Mouse (Mus musculus) small intestine, adult 2 months (tissue): ENCODE data around the gene Exoc6. TPM values are rescaled to one million over a fixed set of nuclear protein-coding genes. Genes with fewer than 3 reads are reported as not detected.

ENCODE experiments used
- H3K27ac ChIP-seq: fragments of 200-500 bp; 2 replicates; pipeline ENCODE4 v1.5.1; 2012; ENCODE audit warnings: low read depth, low read length, control low read depth, inconsistent platforms; ENCODE audit not compliant: insufficient read depth
- H3K27me3 ChIP-seq: fragments of 200-500 bp; 2 replicates; pipeline ENCODE4 v1.6.1; 2012; ENCODE audit warnings: mild to moderate bottlenecking, moderate library complexity, low read length, inconsistent platforms; ENCODE audit not compliant: control insufficient read depth, insufficient read depth
- H3K36me3 ChIP-seq: fragments of 200-500 bp; 2 replicates; pipeline ENCODE4 v1.6.1; 2012; ENCODE audit warnings: mild to moderate bottlenecking, low read length, control low read depth, inconsistent platforms; ENCODE audit not compliant: control insufficient read depth, insufficient read depth
- H3K4me1 ChIP-seq: fragments of 200-500 bp; 2 replicates; pipeline ENCODE4 v1.6.1; 2012; ENCODE audit warnings: low read length, inconsistent platforms, mixed read lengths; ENCODE audit not compliant: control insufficient read depth, insufficient read depth, insufficient read length
- H3K4me3 ChIP-seq: fragments of 200-500 bp; 2 replicates; pipeline ENCODE4 v1.5.1; 2012; ENCODE audit warnings: low read depth, mild to moderate bottlenecking, control low read depth, inconsistent platforms, low read length, moderate library complexity
- CTCF ChIP-seq: fragments of 200-500 bp; IDR thresholded peaks from 2 replicates; pipeline ENCODE4 v1.5.1; 2012; ENCODE audit warnings: low read depth, mild to moderate bottlenecking, control low read depth, inconsistent platforms, low read length, moderate library complexity, mixed read lengths; ENCODE audit not compliant: insufficient replicate concordance, insufficient read length; ENCODE audit errors: extremely low read depth
- POLR2A ChIP-seq: fragments of 200-500 bp; IDR thresholded peaks from 2 replicates; pipeline ENCODE4 v1.6.1; 2012; ENCODE audit warnings: low read depth, mild to moderate bottlenecking, control low read depth, inconsistent platforms, low read length, moderate library complexity
- WGBS: fragments of 180-500 bp; shearing (Covaris S2); methylation state at CpG from one replicate; pipeline ENCODE4 v1.1.7; 2018; 5-methylcytosine and 5-hydroxymethylcytosine counted together
- polyA plus RNA-seq: library from polyadenylated mRNA; depleted of rRNA; stranded (reverse); fragments of >200 nt; gene quantifications from 2 replicates; pipeline ENCODE4 v1.2.3, GENCODE M21; 2012

The Exoc6 gene
- polyA plus RNA-seq, 1 experiment: 5.3 TPM

DNA sequence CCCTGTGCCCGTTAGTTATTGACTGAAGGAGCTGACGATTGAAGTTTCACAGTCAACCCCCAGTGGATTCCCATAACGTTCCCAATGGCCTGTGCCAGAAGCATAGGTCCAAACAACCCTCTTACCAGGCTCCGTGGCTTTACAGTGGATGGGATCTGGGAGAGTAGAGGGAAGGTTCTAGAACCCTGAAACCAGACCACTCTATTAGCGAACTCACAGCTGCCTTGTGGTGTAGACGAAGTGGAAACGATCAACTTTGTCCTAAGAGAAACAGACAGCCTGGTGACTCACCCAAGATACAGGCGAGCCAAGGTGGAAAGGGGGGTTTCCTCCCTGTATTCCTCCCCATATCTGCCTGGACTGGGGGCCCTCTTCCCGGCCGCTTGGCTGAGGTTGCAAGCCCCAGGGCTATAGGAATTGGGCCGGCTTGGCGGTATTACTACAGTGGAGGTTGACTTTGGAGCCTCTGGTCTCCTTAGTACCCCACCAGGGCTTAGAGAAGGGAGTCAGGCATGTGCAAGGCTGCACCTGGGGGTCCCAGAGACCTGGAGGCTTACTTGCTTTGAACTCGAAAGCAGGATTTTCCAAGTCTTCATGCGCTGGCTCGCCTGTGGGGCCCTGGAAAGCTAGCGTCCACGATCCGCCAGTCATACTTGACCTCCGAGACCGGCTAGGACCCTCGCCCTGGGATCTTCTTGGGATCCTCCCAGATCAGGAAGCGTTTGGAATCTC lies 146.6 kb downstream of the Exoc6 start:
- peaks cover 51% of the 10 kb centered on the region for H3K27me3 ChIP-seq
- H3K4me1 ChIP-seq: no peaks in the 10 kb centered on the region
- 7% methylated on average over 22 of the region's 22 CpGs for WGBS
- H3K27ac ChIP-seq: no peak overlapping the region
- H3K36me3 ChIP-seq: no peaks in the 10 kb centered on the region
- no peak overlapping the region for H3K4me3 ChIP-seq
- TF ChIP-seq POLR2A (no peak), CTCF (no peak)

DNA sequence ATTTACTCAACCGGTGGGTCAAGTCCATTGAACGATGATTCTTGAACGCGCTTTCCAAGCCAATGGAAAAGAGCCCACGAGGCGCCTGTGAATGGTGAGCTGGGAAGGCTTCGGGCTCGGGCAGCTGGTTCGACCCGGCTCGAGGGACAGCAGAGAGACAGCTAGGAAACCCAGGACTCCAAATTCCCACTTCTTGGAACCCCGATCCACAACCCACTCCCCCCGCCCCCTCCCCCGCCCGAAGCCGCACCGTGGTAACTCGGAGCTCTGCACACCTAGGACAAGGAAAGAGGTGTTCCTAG lies 147.1 kb downstream of the Exoc6 start:
- Histone ChIP-seq H3K27ac (no peak overlapping the region), H3K4me1 (no peaks in the 10 kb centered on the region), H3K4me3 (no peak overlapping the region), H3K27me3 (peaks cover 51% of the 10 kb centered on the region), H3K36me3 (no peaks in the 10 kb centered on the region)
- 3% methylated on average over 18 of the region's 18 CpGs for WGBS
- TF ChIP-seq CTCF (no peak), POLR2A (no peak)

DNA sequence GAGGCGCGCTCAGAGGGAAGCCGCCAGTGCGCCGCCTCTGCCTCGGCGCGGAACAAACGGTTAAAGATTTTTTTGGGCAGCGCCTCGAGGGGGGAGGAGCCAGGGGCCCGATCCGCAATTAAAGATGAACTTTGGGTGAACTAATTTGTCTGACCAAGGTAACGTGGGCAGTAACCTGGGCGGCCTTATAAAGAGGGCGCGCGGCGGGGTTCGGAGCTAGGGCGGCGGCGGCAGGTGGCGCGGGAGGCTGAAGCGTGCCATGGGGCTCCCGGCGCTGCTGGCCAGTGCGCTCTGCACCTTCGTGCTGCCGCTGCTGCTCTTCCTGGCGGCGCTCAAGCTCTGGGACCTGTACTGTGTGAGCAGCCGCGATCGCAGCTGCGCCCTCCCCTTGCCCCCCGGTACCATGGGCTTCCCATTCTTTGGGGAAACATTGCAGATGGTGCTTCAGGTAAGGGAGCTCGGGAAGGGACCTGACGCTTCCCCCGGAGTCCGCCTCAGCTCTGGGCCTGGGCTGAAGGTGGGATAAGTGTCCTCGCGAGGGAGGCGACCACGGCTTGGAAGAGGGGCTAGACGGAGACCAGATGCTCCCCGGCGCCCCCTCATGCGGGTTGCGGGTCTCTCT lies 147.5 kb downstream of the Exoc6 start, which contains the start of gene Cyp26a1:
TSS of gene Cyp26a1 (plus strand) at position 148 of the 622 bp plus-strand sequence.
- Histone ChIP-seq H3K27me3 (peaks cover 48% of the 10 kb centered on the region), H3K36me3 (no peaks in the 10 kb centered on the region), H3K4me1 (no peaks in the 10 kb centered on the region), H3K4me3 (peak within 1 kb of the TSS; percentile 14; the same call in 1 of the 2 replicates), H3K27ac (no peak within 1 kb of the TSS)
- TF ChIP-seq POLR2A (no peak), CTCF (no peak)
- under 1% methylated on average over 51 of the region's 51 CpGs for WGBS

- 4% methylated on average over 63 of the region's 63 CpGs for WGBS
- H3K27ac ChIP-seq: no peak overlapping the region
- H3K4me3 ChIP-seq: no peak overlapping the region; the same call in 1 of the 2 replicates
- H3K4me1 ChIP-seq: no peaks in the 10 kb centered on the region
- TF ChIP-seq CTCF: no peak
- no peak for TF ChIP-seq POLR2A
- no peaks in the 10 kb centered on the region for H3K36me3 ChIP-seq
- peaks cover 41% of the 10 kb centered on the region for H3K27me3 ChIP-seq
These were observed 148.3 kb downstream of the Exoc6 start for GRCm38 (mm10) chr19:37698273-37699160.

GRCm38 (mm10) chr19:37699711-37700110 lies 149.5 kb downstream of the Exoc6 start:
- WGBS: 28% methylated on average over 9 of the region's 9 CpGs
- no peak for TF ChIP-seq CTCF
- TF ChIP-seq POLR2A: no peak
- H3K4me1 ChIP-seq: no peaks in the 10 kb centered on the region
- H3K4me3 ChIP-seq: no peak overlapping the region
- peaks cover 41% of the 10 kb centered on the region for H3K27me3 ChIP-seq
- H3K27ac ChIP-seq: no peak overlapping the region
- no peaks in the 10 kb centered on the region for H3K36me3 ChIP-seq

DNA sequence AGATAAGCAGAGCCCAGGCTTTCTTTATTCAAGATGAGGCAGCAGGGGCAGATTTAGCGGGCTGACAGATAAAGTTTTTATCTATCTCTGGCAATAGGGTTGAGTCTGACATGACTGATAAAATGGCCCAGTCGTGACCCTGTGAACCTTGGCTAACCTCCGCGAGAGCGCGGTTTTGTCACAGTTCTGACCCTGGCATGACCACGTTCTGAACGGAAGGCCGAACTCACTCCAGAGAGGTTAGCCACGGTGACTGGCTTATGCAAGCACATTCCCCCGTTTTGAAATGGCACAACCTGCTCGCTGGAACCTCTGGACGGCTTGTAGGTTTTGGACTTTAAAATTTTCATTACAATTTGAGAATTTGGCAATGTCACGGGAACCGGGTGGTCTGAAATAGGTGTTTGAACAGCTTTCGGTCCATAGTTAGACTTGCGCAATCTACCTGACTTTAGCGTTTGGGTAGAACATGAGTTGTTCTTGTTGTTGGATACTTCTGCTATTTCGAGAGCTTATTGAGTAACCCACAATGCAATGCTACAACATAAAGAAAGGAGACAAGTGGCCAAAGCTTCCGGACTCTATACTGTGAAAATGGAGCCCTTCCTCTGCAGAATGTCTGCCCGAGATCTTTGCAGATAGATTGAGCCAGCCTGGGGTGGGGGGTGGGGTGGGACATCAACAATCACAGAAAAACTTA lies 152.3 kb downstream of the Exoc6 start:
- Histone ChIP-seq H3K27ac (no peak overlapping the region), H3K36me3 (no peaks in the 10 kb centered on the region), H3K4me1 (no peaks in the 10 kb centered on the region), H3K4me3 (no peak overlapping the region), H3K27me3 (peaks cover 22% of the 10 kb centered on the region)
- 51% methylated on average over 21 of the region's 21 CpGs for WGBS
- no peak for TF ChIP-seq CTCF
- no peak for TF ChIP-seq POLR2A
